Mouse (Mus musculus) CH12.LX (cell line): Measurements from ENCODE around the gene Nelfb.

ENCODE experiments used
- CTCF ChIP-seq, 2 experiments: IDR thresholded peaks in 1 of 2; conservative IDR thresholded peaks in 1 of 2; 2 replicates each; pipeline ENCODE4 v1.5.1; 2011 to 2012; ENCODE audit warnings: low read depth in 2 of 2, low read length in 2 of 2, improper control_type of control experiment in 1 of 2, inconsistent platforms in 1 of 2, mild to moderate bottlenecking in 1 of 2, moderate library complexity in 1 of 2
- ELF1 ChIP-seq: IDR thresholded peaks from 2 replicates; pipeline ENCODE4 v1.6.1; 2014; ENCODE audit warnings: low read depth, mild to moderate bottlenecking, inconsistent platforms, low read length, improper control_type of control experiment
- EP300 ChIP-seq: IDR thresholded peaks from 2 replicates; pipeline ENCODE4 v1.6.1; 2011; ENCODE audit warnings: low read length, improper control_type of control experiment
- HCFC1 ChIP-seq: IDR thresholded peaks from 2 replicates; pipeline ENCODE4 v1.6.1; 2012; ENCODE audit warnings: low read depth, mild to moderate bottlenecking, inconsistent platforms, low read length, improper control_type of control experiment
- MXI1 ChIP-seq: IDR thresholded peaks from 2 replicates; pipeline ENCODE4 v1.6.1; 2011; ENCODE audit warnings: mild to moderate bottlenecking, low read depth, low read length, improper control_type of control experiment
- NELFE ChIP-seq: IDR thresholded peaks from 2 replicates; pipeline ENCODE4 v1.6.1; 2011; ENCODE audit warnings: low read depth, low read length, improper control_type of control experiment
- POLR2A ChIP-seq: IDR thresholded peaks from 2 replicates; pipeline ENCODE4 v1.6.1; 2011; ENCODE audit warnings: low read depth, mild to moderate bottlenecking, improper control_type of control experiment, low read length
- POLR2AphosphoS2 ChIP-seq: IDR thresholded peaks from 2 replicates; pipeline ENCODE4 v1.6.1; 2011; ENCODE audit warnings: low read depth, low read length, improper control_type of control experiment
- RAD21 ChIP-seq: IDR thresholded peaks from 2 replicates; pipeline ENCODE4 v1.6.1; 2011; ENCODE audit warnings: low read depth, mild to moderate bottlenecking, low read length, improper control_type of control experiment, moderate library complexity
- SMC3 ChIP-seq: IDR thresholded peaks from 2 replicates; pipeline ENCODE4 v1.6.1; 2011; ENCODE audit warnings: low read depth, low read length, improper control_type of control experiment
- USF2 ChIP-seq: conservative IDR thresholded peaks from 2 replicates; pipeline ENCODE4 v1.6.1; 2011; ENCODE audit warnings: low read depth, low read length, improper control_type of control experiment
- ZNF384 ChIP-seq: IDR thresholded peaks from 2 replicates; pipeline ENCODE4 v1.6.1; 2012; ENCODE audit warnings: low read depth, low read length, improper control_type of control experiment, inconsistent platforms

DNA sequence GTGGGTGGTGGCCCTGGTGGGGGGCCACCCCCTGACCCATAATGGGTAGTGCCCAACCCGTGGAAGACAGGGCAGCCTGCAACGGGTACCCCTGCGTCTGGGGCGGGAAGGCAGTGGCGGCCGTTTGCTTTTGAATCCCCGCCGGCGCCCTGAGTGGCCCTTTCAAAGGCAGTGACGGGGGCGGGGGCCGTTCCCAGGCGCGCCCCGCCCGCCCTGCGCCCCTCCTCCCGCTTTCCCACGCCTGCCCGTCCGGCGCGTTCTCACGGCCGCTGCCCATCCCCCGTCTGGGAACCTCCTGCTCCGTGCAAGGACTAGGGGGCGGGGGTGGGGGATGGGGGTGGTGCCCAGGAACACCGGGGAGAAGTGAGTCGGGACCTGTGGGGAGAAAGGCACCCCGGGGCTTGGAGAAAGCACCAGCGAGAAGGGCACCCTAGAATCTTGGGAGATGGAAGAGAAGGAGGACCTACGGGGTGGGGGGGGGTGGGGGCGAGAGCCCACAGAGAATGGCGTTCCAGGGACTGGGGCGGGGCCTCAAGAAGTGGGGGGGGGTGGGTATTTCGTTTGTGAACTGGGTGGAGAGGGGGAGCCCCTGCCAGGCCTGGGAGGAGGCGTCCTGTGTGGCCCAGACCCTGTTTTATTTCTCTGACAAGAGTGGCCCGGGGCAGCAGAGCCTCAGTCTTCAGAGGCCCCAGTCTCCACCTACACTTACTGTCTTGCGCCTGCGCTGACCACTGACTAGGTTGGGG is 43.2 kb downstream of the Nelfb start:
- no peak for TF ChIP-seq EP300
- no peak for TF ChIP-seq ZNF384
- no peak for TF ChIP-seq CTCF (conservative IDR thresholded peaks at IDR 0.05 in 1 of 2, IDR thresholded peaks at IDR 0.05 in 1 of 2; ENCODE audit: low read depth in 2 of 2, low read length in 2 of 2)
- no peak for TF ChIP-seq RAD21
- no peak for TF ChIP-seq POLR2A
- no peak for TF ChIP-seq NELFE
- TF ChIP-seq SMC3: no peak
- TF ChIP-seq ELF1: no peak
- TF ChIP-seq HCFC1: no peak
- TF ChIP-seq USF2: no peak
- no peak for TF ChIP-seq POLR2AphosphoS2
- no peak for TF ChIP-seq MXI1
